Mouse (Mus musculus): ENCODE measurements around the gene Dixdc1. TPM values are rescaled to one million over a fixed set of nuclear protein-coding genes. Genes with fewer than 3 reads are reported as not detected.
"Not testable (repeated sequence)": the region's sequence is repeated elsewhere in the genome, so short reads cannot be mapped to it uniquely, and the experiment has no call there.

Dixdc1 gene
- total RNA-seq, 2 experiments from 2014 or later = 0.22 to 0.42 TPM

- ATAC-seq (replicated peaks; ENCODE audit: poor library complexity) = no peak
Observed at GRCm38 (mm10) chr9:50658941-50659388, 80.4 kb downstream of the Dixdc1 start.

GRCm38 (mm10) chr9:50658391-50658790 lies 80.9 kb downstream of the Dixdc1 start:
- ATAC-seq (replicated peaks; ENCODE audit: poor library complexity) = no peak

GRCm38 (mm10) chr9:50650503-50650902 lies 88.8 kb downstream of the Dixdc1 start:
- ATAC-seq (replicated peaks; ENCODE audit: poor library complexity) = peak; percentile 79

- no peak for ATAC-seq (replicated peaks; ENCODE audit: poor library complexity)
Observed at GRCm38 (mm10) chr9:50646826-50647370, 92.4 kb downstream of the Dixdc1 start.

- ATAC-seq (replicated peaks; ENCODE audit: poor library complexity) = no peak
Observed at GRCm38 (mm10) chr9:50634270-50634669, 105.0 kb downstream of the Dixdc1 start.

DNA sequence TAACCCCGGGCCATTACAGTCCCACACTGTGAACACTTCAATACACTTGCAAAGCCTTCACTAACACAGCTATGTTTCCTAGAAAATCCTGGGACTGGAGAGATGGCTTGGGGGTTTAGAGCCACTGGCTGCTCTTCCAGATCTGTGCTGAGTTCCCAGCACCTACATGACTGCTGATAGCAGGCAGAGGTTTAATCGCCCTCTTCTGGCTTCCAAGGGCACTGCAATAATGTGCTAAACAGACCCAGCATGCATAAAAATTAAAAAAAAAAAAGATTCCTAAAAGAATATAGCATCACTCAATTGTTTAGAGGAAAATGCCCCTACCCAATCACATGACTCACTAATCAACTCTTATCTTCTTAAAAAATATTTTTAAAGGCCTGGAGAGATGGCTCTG lies 106.3 kb downstream of the Dixdc1 start:
- peak; percentile 76 for ATAC-seq (replicated peaks; ENCODE audit: poor library complexity)

DNA sequence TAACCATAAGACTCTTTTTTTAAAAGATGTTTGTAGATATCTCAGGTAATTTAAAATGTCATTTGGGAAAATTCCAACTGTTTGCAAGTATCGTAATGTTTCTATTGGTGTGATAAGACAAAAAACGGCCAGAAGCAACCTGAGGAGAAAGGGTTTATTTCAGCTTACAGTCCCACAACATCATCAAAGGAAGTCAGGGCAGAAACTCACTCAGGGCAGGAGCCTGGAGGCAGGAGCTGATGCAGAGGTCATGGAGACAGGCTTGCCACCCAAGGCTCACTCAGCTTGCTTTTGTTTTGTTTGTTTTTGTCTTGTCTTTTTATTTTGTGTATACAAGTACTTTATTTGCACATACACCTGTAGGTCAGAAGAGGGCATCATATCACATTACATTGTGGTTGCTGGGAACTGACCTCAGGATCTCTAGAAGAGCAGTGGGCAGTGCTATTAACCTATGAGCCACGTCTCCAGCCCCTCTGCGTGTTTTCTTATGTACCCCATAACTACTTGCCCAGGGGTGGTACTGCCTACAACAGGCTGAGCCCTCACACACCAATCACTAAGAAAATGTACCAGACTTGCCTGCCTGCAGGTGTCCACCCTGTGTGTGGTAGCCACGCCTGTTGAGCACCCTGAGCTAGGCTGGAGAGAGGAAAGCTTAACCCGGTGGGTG lies 107.2 kb downstream of the Dixdc1 start:
- ATAC-seq (replicated peaks; ENCODE audit: poor library complexity) = 0 out of 2 replicates have a peak, but pooled peaks have one; percentile 14

GRCm38 (mm10) chr9:50630903-50631302 lies 108.4 kb downstream of the Dixdc1 start:
- not testable (repeated sequence) for ATAC-seq (replicated peaks; ENCODE audit: poor library complexity)

DNA sequence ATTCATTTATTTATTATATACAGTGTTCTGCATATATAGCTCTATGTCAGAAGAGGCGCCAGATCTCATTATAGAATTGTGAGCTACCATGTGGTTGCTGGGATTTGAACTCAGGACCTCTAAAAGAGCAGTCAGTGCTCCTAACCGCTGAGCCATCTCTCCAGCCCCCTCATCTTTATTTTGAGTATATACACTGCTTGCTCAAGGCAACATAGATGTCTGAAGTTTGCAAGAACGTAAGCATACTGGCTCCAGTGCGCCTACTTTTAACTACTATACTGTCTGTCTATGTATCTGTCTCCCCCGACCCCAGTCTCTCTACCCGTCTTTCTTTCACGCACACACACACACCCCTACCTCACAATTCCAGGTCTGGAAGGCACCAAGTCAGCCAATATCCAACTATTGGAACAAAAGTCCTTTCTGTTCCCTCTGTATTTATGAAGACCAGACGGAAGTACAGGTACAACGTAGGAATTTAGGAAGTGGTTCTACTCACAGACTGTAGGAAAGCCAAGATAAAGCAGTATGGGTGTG lies 121.5 kb downstream of the Dixdc1 start:
- ATAC-seq (replicated peaks; ENCODE audit: poor library complexity) = no peak

GRCm38 (mm10) chr9:50616766-50617603 lies 122.3 kb downstream of the Dixdc1 start, which contains the start of the genes Pih1d2 and Nkapd1:
TSS of gene Pih1d2 (plus strand) at chr9:50617321.
TSS of gene Nkapd1 (minus strand) at chr9:50617464.
- ATAC-seq (replicated peaks; ENCODE audit: poor library complexity) = peak; percentile 91

DNA sequence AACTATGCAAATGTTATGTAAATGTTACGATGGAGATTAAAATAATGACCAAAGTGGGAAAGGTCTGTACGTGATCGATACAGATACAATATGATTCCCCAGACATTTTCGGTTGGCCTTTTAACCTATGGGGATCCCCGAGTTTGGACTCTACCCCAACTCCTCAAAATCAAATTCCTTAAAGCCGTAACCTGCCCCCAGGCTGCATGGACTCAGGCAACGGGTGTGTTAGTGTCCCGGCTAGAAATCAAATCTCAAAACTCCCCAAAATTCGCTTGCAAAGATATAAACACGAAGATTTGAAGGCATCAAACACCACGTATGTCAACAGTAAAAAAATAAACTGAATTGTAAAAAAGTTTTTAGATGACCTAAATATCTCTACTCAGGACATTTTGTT lies 123.2 kb downstream of the Dixdc1 start:
- no peak for ATAC-seq (replicated peaks; ENCODE audit: poor library complexity)

Other genes starting within 250 kb of the Dixdc1 start
- gene Plet1, start 245.0 kb downstream of the Dixdc1 start, total RNA-seq (2015) = 0.35 TPM in 1 of 2 replicates, not detected in the other
- 0.51 and 0.54 TPM in 2 replicates for gene Plet1, start 245.0 kb downstream of the Dixdc1 start, total RNA-seq (2017)
- gene Pts, start 210.8 kb downstream of the Dixdc1 start, total RNA-seq (2015) = 107 and 121 TPM in 2 replicates
- 54.6 and 63.6 TPM in 2 replicates for gene Pts, start 210.8 kb downstream of the Dixdc1 start, total RNA-seq (2017)
- 2.9 and 5.0 TPM in 2 replicates for gene Il18, start 184.7 kb downstream of the Dixdc1 start, total RNA-seq (2015)
- gene Il18, start 184.7 kb downstream of the Dixdc1 start, total RNA-seq (2017) = 0.37 and 1.5 TPM in 2 replicates
- gene Bco2, start 184.3 kb downstream of the Dixdc1 start, total RNA-seq (2015) = 0.35 and 1.2 TPM in 2 replicates
- 0.21 and 0.61 TPM in 2 replicates for gene Bco2, start 184.3 kb downstream of the Dixdc1 start, total RNA-seq (2017)
- gene Tex12, start 178.2 kb downstream of the Dixdc1 start, total RNA-seq (2015) = not detected in 2 replicates
- not detected in 2 replicates for gene Tex12, start 178.2 kb downstream of the Dixdc1 start, total RNA-seq (2017)
- 252 and 258 TPM in 2 replicates for gene Sdhd, start 135.7 kb downstream of the Dixdc1 start, total RNA-seq (2015)
- 194 and 222 TPM in 2 replicates for gene Sdhd, start 135.7 kb downstream of the Dixdc1 start, total RNA-seq (2017)
- 109 and 110 TPM in 2 replicates for gene Timm8b, start 135.6 kb downstream of the Dixdc1 start, total RNA-seq (2015)
- 183 and 233 TPM in 2 replicates for gene Timm8b, start 135.6 kb downstream of the Dixdc1 start, total RNA-seq (2017)
- 2.4 and 3.0 TPM in 2 replicates for gene Pih1d2, start 122.2 kb downstream of the Dixdc1 start, total RNA-seq (2015)
- 1.9 and 2.9 TPM in 2 replicates for gene Pih1d2, start 122.2 kb downstream of the Dixdc1 start, total RNA-seq (2017)
- 43.1 and 44.6 TPM in 2 replicates for gene Nkapd1, start 122.1 kb downstream of the Dixdc1 start, total RNA-seq (2015)
- 42.8 and 68.2 TPM in 2 replicates for gene Nkapd1, start 122.1 kb downstream of the Dixdc1 start, total RNA-seq (2017)
- 47.2 and 58.0 TPM in 2 replicates for gene Dlat, start 79.7 kb downstream of the Dixdc1 start, total RNA-seq (2015)
- gene Dlat, start 79.7 kb downstream of the Dixdc1 start, total RNA-seq (2017) = 47.9 and 48.0 TPM in 2 replicates
- gene 2310030G06Rik, start 7.0 kb upstream of the Dixdc1 start, total RNA-seq (2015) = 0.64 TPM in 1 of 2 replicates, not detected in the other
- gene 2310030G06Rik, start 7.0 kb upstream of the Dixdc1 start, total RNA-seq (2017) = 0.71 TPM in 1 of 2 replicates, not detected in the other
- 0.71 and 0.99 TPM in 2 replicates for gene Cryab, start 11.8 kb upstream of the Dixdc1 start, total RNA-seq (2015)
- gene Cryab, start 11.8 kb upstream of the Dixdc1 start, total RNA-seq (2017) = 0.34 and 0.54 TPM in 2 replicates
- gene Hspb2, start 12.8 kb upstream of the Dixdc1 start, total RNA-seq (2015) = not detected in 2 replicates
- not detected in 2 replicates for gene Hspb2, start 12.8 kb upstream of the Dixdc1 start, total RNA-seq (2017)
- gene Fdxacb1, start 28.7 kb upstream of the Dixdc1 start, total RNA-seq (2015) = 6.9 and 7.8 TPM in 2 replicates
- 6.0 and 7.0 TPM in 2 replicates for gene Fdxacb1, start 28.7 kb upstream of the Dixdc1 start, total RNA-seq (2017)
- 23.2 and 30.8 TPM in 2 replicates for gene Alg9, start 35.5 kb upstream of the Dixdc1 start, total RNA-seq (2015)
- gene Alg9, start 35.5 kb upstream of the Dixdc1 start, total RNA-seq (2017) = 21.4 and 24.7 TPM in 2 replicates
- 19.5 and 19.7 TPM in 2 replicates for gene 1110032A03Rik, start 36.0 kb upstream of the Dixdc1 start, total RNA-seq (2015)
- gene 1110032A03Rik, start 36.0 kb upstream of the Dixdc1 start, total RNA-seq (2017) = 13.3 and 16.4 TPM in 2 replicates
- gene Ppp2r1b, start 105.8 kb upstream of the Dixdc1 start, total RNA-seq (2015) = 39.5 and 40.0 TPM in 2 replicates
- gene Ppp2r1b, start 105.8 kb upstream of the Dixdc1 start, total RNA-seq (2017) = 47.9 and 55.2 TPM in 2 replicates